Mouse (Mus musculus) liver, embryonic 14.5 days (tissue): ENCODE measurements around the gene Nr1i3. TPM values are rescaled to one million over a fixed set of nuclear protein-coding genes. Genes with fewer than 3 reads are reported as not detected.

Experiments
- ATAC-seq: fragments of 200-750 bp; cut with Nextera tagmentation; 2 replicates; pipeline ENCODE4 v1.8.0; 2017; ENCODE audit warnings: moderate number of reproducible peaks, mild to moderate bottlenecking, moderate library complexity; ENCODE audit not compliant: insufficient read depth
- DNase-seq, 3 experiments: peaks; one replicate each; pipeline ENCODE4 v3.0.0-alpha.2; 2012 to 2013; ENCODE audit warnings: low read depth in 3 of 3, low spot score in 3 of 3
- H3K27ac ChIP-seq: fragments of 300-500 bp; sonication (generic); 2 replicates; pipeline ENCODE4 v1.5.1; 2014; ENCODE audit warnings: moderate library complexity, mild to moderate bottlenecking, control low read depth, inconsistent platforms
- H3K27me3 ChIP-seq: fragments of 300-500 bp; sonication (generic); 2 replicates; pipeline ENCODE4 v1.6.1; 2014; ENCODE audit warnings: mild to moderate bottlenecking, low read length, moderate library complexity; ENCODE audit not compliant: control insufficient read depth, insufficient read depth
- H3K36me3 ChIP-seq: fragments of 300-500 bp; sonication (generic); replicated peaks from 2 replicates; pipeline ENCODE4 v1.6.1; 2014; ENCODE audit warnings: low read depth; ENCODE audit not compliant: control insufficient read depth, insufficient read depth
- H3K4me1 ChIP-seq, 2 experiments: fragments of 200-500 bp in 1 of 2; fragments of 300-500 bp in 1 of 2; sonication (generic) in 1 of 2; replicated peaks; 2 replicates each; pipeline ENCODE4 v1.6.1; 2012 to 2014; ENCODE audit warnings: antibody characterized with exemption in 1 of 2, inconsistent platforms in 1 of 2, low read length in 1 of 2; ENCODE audit not compliant: control insufficient read depth in 2 of 2, insufficient read depth in 2 of 2
- H3K4me2 ChIP-seq: fragments of 300-500 bp; sonication (generic); 2 replicates; pipeline ENCODE4 v1.6.1; 2014; ENCODE audit warnings: low read depth, mild to moderate bottlenecking, control low read depth, moderate library complexity
- H3K4me3 ChIP-seq, 2 experiments: fragments of 200-500 bp in 1 of 2; fragments of 300-500 bp in 1 of 2; sonication (generic) in 1 of 2; 2 replicates each; pipeline ENCODE4 v1.5.1; 2012 to 2014; ENCODE audit warnings: low read depth in 2 of 2, low read length in 2 of 2, mild to moderate bottlenecking in 2 of 2, control low read depth in 1 of 2, inconsistent platforms in 1 of 2, moderate library complexity in 1 of 2; ENCODE audit not compliant: insufficient read depth in 1 of 2
- H3K9ac ChIP-seq: fragments of 300-500 bp; sonication (generic); replicated peaks from 2 replicates; pipeline ENCODE4 v1.6.1; 2014; ENCODE audit warnings: mild to moderate bottlenecking, control low read depth, moderate library complexity
- H3K9me3 ChIP-seq: fragments of 300-500 bp; sonication (generic); 2 replicates; pipeline ENCODE4 v1.6.1; 2016; ENCODE audit warnings: low read length, mixed read lengths; ENCODE audit not compliant: control insufficient read depth
- CTCF ChIP-seq: IDR thresholded peaks from 2 replicates; pipeline ENCODE4 v1.5.1; 2016; ENCODE audit warnings: antibody characterized with exemption, low read depth, control low read depth
- EP300 ChIP-seq: IDR thresholded peaks from 2 replicates; pipeline ENCODE4 v1.6.1; 2016; ENCODE audit warnings: antibody characterized with exemption, low read depth
- WGBS: fragments of 180-500 bp; shearing (Covaris S2); extraction: QIAGEN DNeasy Blood & Tissue Kit; methylation state at CpG from one replicate; pipeline ENCODE4 v1.1.7; 2014; ENCODE audit not compliant: insufficient replicate concordance; 5-methylcytosine and 5-hydroxymethylcytosine counted together
- polyA plus RNA-seq, 2 experiments: library from polyadenylated mRNA; depleted of rRNA in 1 of 2; stranded (reverse) in 1 of 2; unstranded in 1 of 2; fragments of >200 nt; fragmentation: Nextera tagmentation in 1 of 2; extraction: Ambion mirVana in 1 of 2; gene quantifications; 2 replicates each; pipeline versions ENCODE4 v1.2.1 to v1.2.3; 2012 to 2014

Nr1i3 gene
- polyA plus RNA-seq, 2 experiments, result 0.88 to 1.0 TPM

- 83% methylated on average over 9 of the region's 9 CpGs for WGBS
- Histone ChIP-seq H3K27ac (no peak overlapping the region), H3K4me1 (peaks cover 0 to 11% of the 10 kb centered on the region in 2 experiments; a peak in 1 of 4 replicates), H3K36me3 (no peaks in the 10 kb centered on the region), H3K9ac (no peak overlapping the region), H3K27me3 (peaks cover 37% of the 10 kb centered on the region), H3K4me2 (no peak overlapping the region), H3K9me3 (no peaks in the 10 kb centered on the region), H3K4me3 (no peak overlapping the region)
- ATAC-seq, result no peak
- DNase-seq, result no peak
- TF ChIP-seq EP300 (no peak), CTCF (no peak)
Measured at GRCm38 (mm10) chr1:171190832-171191231, 22.9 kb upstream of the Nr1i3 start.

- DNase-seq, result no peak
- 38% methylated on average over 10 of the region's 10 CpGs for WGBS
- Histone ChIP-seq H3K4me2 (no peak overlapping the region), H3K36me3 (no peaks in the 10 kb centered on the region), H3K9me3 (no peaks in the 10 kb centered on the region), H3K4me3 (no peak overlapping the region), H3K9ac (no peak overlapping the region), H3K27me3 (peaks cover 51% of the 10 kb centered on the region), H3K27ac (no peak overlapping the region), H3K4me1 (peaks cover 0 to 11% of the 10 kb centered on the region in 2 experiments; a peak in 1 of 4 replicates)
- no peak for TF ChIP-seq EP300
- TF ChIP-seq CTCF, result no peak
- no peak for ATAC-seq
Measured at GRCm38 (mm10) chr1:171192283-171192682, 21.5 kb upstream of the Nr1i3 start.

- Histone ChIP-seq H3K4me2 (no peak overlapping the region), H3K27ac (no peak overlapping the region), H3K4me3 (no peak overlapping the region), H3K9me3 (no peaks in the 10 kb centered on the region), H3K36me3 (no peaks in the 10 kb centered on the region), H3K4me1 (peaks cover 0 to 11% of the 10 kb centered on the region in 2 experiments; a peak in 1 of 4 replicates), H3K27me3 (peaks cover 54% of the 10 kb centered on the region), H3K9ac (no peak overlapping the region)
- no peak for TF ChIP-seq CTCF
- no peak for TF ChIP-seq EP300
- WGBS, result 6% methylated on average over 18 of the region's 18 CpGs
- ATAC-seq, result no peak
- no peak for DNase-seq
Measured at GRCm38 (mm10) chr1:171193093-171193840, 20.5 kb upstream of the Nr1i3 start.

- 24% methylated on average over 11 of the region's 11 CpGs for WGBS
Measured at GRCm38 (mm10) chr1:171193911-171194830, 19.6 kb upstream of the Nr1i3 start.

More at GRCm38 (mm10) chr1:171193911-171194830, 19.6 kb upstream of the Nr1i3 start:
- ATAC-seq, result no peak
- Histone ChIP-seq H3K27me3 (peaks cover 54% of the 10 kb centered on the region), H3K4me1 (peaks cover 0 to 10% of the 10 kb centered on the region in 2 experiments; a peak in 1 of 4 replicates), H3K27ac (no peak overlapping the region), H3K9me3 (no peaks in the 10 kb centered on the region), H3K4me3 (no peak overlapping the region), H3K4me2 (no peak overlapping the region), H3K9ac (no peak overlapping the region), H3K36me3 (no peaks in the 10 kb centered on the region)
- TF ChIP-seq CTCF (no peak), EP300 (no peak)
- no peak for DNase-seq
